Mouse (Mus musculus) kidney, postnatal 36 days (tissue): ENCODE results near the gene 2010005H15Rik.
A peak's percentile ranks its signal among the peaks of the same experiment; 100 is the strongest.
"Not testable (repeated sequence)": the region's sequence is repeated elsewhere in the genome, so short reads cannot be mapped to it uniquely, and the experiment has no call there.

ENCODE experiments used
- DNase-seq, 2 experiments: peaks; one replicate each; pipeline ENCODE4 v3.0.0; 2021 to 2022; ENCODE audit warnings: mixed read lengths in 2 of 2

The 2010005H15Rik gene

DNA sequence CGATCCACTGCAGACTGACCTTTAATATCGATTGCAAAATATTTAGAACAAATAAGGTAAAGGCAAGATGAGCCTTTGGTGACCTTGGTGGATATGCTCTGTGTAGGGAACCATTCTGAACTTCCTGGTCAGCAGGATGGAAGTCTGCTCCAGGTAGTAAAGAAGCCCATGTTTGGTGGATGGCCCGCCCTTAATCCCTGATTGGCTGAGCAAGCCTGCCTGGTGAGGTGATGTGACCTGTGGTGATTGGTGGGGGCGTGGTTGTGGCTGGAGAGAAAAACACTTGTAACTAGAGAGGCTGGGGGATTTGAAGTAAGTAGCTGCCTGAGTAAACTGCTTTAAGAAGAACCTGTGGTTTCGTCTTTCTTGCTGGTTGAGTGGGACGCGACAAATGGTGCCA is at the start of gene 2010005H15Rik:
Gene 2010005H15Rik, plus strand, starts transcription at position 301 of the 400 bp plus-strand sequence.
- DNase-seq = not testable (repeated sequence)

DNA sequence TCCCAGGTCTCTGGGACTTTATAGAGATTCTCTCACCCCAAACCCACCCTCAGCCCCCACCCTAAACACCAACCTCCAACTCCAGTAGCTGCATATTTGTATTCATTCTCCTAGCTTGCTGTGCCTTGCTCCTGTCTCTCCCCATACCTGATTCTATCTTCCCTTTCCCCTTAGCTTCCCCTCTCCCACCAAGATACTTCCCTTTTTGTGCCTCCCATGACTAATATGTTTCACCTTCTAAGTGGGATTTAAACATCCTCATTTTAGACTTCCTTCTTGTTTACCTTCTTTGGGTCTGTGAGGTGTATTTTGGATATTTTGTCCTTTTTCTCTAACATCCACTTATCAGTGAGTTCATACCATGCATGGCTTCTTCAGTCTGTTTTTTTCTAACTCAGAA is 45.2 kb upstream of the 2010005H15Rik start:
- no peak for DNase-seq

DNA sequence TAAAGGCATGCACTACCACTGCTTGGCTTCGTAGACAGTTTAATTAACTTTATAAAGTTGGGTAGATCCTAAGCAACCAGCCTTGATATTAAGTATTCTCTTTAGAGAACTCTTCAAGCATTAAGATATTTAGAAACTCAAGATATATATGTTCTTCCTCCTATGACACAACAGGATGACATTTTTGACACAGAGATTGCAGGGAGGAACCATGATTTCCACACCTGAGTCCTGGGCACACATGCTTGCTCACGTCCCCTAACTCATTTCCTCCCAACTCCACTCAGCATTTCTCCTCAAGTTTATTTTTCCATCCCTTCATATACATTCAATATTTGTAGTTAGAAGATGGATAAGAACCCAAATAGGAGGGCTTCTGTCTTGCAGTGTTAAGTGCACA is 41.4 kb upstream of the 2010005H15Rik start:
- no peak for DNase-seq

DNA sequence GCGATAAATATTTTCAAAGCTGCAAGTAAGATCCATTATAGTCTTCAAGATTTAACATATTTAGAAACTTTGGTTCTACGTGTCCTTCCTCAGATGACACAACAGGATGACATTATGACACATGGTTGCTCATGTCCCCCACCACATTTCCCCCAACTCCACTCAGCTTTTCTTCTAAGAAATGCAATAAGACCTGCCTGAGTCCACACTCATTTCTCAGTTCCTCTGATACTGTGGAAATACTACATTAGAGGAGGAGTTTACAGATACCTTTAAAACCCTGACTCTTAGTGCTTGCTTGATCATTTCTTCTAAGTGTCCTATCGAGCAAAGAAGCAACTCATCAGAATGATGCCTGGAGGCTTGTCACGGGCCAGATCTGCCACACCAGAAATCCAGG is 37.4 kb upstream of the 2010005H15Rik start, which contains the start of gene Gm5483:
Gene Gm5483, plus strand, starts transcription at position 301 of the 400 bp plus-strand sequence.
- not testable (repeated sequence) for DNase-seq

DNA sequence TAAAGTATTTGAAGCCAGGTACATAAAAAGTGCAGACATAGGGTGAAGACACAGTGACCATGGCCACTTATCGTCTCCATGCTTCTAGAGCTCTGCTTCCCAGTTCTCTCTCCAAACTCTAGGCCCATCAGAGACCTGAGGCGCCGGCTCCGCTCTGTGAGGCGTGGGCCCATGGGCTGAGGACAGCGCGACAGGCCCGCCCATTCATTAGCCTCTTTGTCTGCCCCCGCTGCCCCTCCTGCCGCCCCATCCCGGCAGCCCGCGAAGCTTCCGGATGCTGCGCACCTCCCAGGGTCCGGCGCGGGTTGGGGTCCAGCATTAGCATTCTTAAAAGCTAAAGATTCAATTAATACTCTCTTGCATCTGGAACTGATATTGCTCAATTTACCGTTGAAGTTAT is 22.0 kb upstream of the 2010005H15Rik start:
- no peak for DNase-seq

DNA sequence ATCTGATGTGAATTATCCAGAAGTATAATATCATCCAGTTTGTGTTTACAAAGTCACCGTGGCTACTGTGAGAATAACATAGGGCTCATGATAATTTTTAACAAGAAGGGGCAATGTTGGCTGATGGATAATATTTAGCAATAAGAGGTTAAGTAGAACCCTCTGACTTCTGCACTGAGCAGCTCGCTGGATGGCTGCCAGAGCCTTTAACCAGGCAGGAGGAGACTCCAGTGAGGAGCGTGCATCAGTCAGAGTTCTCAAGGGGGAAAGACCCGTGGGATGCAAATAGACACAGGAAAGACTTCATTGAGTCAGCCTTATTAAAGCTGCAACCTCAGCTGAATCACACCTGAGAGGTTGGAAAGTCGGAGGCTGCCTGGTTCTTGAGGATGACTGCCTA is 17.4 kb upstream of the 2010005H15Rik start:
- peak; percentile 48 to 72 for DNase-seq

DNA sequence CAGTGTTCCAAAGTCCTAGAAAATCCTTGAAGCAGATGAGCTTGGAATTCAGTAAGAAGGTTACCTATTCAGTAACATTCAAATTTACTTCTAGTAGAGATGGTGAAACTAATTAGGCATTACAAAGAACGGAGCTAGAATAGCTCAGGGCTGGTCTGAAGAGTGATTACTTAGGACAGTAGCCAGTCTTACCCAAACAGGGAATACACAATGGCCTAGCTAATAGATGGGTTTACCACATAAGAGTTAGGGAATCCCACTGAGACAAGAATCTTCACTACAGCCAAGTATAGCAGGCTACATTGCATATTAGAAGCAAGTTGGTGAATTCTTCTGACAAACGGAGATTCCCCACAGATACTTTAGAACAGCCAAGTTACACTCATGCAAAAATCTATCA is 15.6 kb upstream of the 2010005H15Rik start:
- DNase-seq = not testable (repeated sequence)

DNA sequence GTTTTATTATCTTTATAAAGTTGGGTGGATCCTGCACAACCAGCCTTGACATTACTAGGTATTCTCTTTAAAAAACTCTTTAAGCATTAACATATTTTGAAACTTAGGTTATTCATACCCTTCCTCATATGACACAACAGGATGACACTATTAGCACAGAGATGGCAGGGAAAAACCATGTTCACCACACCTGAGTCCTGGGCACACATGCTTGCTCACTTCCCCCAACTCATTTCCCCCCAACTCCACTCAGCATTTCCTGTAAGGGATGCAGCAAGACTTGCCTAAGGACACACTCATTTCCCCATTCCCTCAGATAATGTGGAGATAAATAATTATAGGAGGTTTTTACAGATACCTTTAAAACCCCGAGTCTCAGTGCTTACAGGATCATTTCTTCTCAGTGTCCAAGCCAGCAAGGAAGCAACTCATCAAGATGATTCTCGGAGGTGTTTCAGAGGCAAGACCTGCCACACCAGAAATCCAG is 11.3 kb upstream of the 2010005H15Rik start, which contains the start of gene Gm5416:
Gene Gm5416, plus strand, starts transcription at position 437 of the 487 bp plus-strand sequence.
- no peak for DNase-seq

DNA sequence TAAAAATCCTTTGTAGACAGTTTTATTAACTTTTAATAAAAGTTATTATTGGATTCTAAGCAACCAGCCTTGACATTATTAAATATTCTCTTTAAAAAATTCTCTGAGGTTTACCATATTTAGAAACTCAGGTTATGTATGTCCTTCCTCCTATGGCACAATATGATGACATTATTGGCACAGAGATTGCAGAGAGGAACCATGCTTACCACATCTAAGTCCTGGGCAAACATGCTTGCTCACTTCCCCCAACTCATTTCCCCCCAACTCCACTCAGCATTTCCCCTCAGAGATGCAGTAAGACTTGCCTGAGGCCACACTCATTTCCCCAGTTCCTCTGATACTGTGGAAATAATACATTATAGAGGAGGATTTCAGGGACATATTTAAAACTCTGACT is 39.3 kb downstream of the 2010005H15Rik start:
- DNase-seq = not testable (repeated sequence)

DNA sequence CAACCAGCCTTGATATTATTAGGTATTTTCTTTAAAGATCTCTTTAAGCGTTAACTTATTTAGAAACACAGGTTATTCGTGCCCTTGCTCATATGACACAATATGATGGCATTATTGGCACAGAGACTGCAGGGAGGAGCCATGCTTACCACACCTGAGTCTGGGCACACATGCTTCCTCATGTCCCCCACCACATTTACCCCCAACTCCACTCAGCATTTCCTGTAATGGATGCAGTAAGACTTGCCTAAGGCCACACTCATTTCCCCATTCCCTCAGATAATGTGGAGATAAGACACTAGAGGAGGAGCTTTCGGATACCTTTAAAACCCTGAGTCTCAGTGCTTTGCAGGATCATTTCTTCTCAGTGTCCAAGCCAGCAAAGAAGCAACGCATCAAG is 55.5 kb downstream of the 2010005H15Rik start, which contains the start of gene Stfa1:
Gene Stfa1, plus strand, starts transcription at position 156 of the 400 bp plus-strand sequence.
- not testable (repeated sequence) for DNase-seq

DNA sequence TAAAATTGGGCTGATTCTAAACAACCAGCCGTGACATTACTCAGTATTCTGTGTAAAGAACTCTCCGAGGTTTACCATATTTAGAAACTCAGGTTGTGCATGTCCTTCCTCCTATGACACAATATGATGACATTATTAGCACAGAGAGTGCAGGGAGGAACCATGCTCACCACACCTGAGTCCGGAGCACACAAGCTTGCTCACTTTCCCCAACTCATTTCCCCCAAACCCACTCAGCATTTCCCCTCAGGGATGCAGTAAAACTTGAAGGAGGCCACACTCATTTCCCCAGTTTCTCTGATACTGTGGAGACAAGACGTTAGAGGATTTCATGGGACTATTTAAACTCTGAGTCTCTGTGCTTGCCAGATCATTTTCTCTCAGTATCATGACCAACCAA is 67.9 kb downstream of the 2010005H15Rik start:
- DNase-seq = no peak
